Mouse (Mus musculus): Measurements from ENCODE around the gene Oas1a. TPM values are rescaled to one million over a fixed set of nuclear protein-coding genes. Genes with fewer than 3 reads are reported as not detected.
"Not testable (repeated sequence)": the region's sequence is repeated elsewhere in the genome, so short reads cannot be mapped to it uniquely, and the experiment has no call there.

Oas1a gene
- total RNA-seq (2021) = under 1 TPM in 1 of 2 experiments, not detected in 1; 0.19 TPM
- long read RNA-seq, experiment 1 = 0 reads
- long read RNA-seq, experiment 2, partial matches to known transcripts = 0 of 1 reads
- long read RNA-seq, experiment 2, other reads (novel, unspliced or antisense) = 0 of 1 reads

- not testable (repeated sequence) for DNase-seq (ENCODE audit: low spot score in 2 of 2)
Measured at GRCm38 (mm10) chr5:120906791-120907733, at the start of gene Oas1a. Gene Oas1a (minus strand): TSS chr5:120907521.

DNA sequence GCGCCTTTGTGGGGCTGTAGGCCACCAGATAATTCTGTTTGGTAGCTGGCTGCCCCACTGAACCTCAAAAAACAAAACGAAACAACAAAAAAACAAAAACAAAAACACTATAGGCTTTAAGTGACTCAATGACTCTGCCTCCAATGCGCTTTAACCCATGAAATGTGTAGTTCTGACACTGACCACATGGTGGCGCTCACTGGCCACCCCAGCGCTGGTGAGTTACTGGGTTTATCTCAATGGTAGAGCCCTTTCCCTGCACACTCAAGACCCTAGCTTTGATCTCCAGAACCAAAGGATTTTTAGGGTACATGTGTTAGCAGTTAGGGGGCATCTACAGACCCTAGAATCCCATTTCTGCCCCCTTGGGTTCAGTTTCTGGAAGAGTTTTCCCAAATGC lies 46.7 kb upstream of the Oas1a start:
- DNase-seq (ENCODE audit: low spot score in 2 of 2) = peak in 1 of 2 experiments; percentile 48

DNA sequence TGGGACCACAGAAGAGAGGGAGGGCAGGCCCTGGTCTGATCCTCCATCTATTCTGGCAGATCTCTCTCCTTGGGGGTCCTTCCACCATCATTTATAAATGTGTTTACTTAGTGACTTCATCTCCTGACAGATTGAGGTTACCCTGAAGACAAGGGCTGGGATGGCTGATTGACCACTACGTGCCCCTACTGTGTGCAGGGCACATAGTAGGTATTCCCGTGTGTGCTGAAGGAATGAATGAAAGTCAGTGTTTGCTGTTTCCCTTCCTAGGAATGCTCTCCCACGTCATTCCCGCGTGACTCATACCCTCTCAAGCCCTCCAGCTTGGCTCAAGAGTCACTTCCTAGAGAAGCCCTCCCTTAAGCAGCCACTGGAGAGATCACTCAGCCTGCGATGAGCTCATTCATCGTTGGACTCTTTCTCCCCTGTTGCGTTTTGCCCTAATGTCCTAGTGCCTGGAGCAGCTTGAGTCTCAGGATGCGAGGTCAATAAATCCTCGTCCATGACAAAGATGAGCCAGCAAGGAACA lies 45.0 kb upstream of the Oas1a start:
- DNase-seq (ENCODE audit: low spot score in 2 of 2) = no peak

- DNase-seq (ENCODE audit: low spot score in 2 of 2) = peak in 1 of 2 experiments; percentile 18
Measured at GRCm38 (mm10) chr5:120942076-120942475, 34.8 kb upstream of the Oas1a start.

- no peak for DNase-seq (ENCODE audit: low spot score in 2 of 2)
Measured at GRCm38 (mm10) chr5:120938586-120938985, 31.3 kb upstream of the Oas1a start.

- DNase-seq (ENCODE audit: low spot score in 2 of 2) = no peak
Measured at GRCm38 (mm10) chr5:120937841-120938240, 30.5 kb upstream of the Oas1a start.

- DNase-seq (ENCODE audit: low spot score in 2 of 2) = no peak
Measured at GRCm38 (mm10) chr5:120933966-120934365, 26.6 kb upstream of the Oas1a start.

DNA sequence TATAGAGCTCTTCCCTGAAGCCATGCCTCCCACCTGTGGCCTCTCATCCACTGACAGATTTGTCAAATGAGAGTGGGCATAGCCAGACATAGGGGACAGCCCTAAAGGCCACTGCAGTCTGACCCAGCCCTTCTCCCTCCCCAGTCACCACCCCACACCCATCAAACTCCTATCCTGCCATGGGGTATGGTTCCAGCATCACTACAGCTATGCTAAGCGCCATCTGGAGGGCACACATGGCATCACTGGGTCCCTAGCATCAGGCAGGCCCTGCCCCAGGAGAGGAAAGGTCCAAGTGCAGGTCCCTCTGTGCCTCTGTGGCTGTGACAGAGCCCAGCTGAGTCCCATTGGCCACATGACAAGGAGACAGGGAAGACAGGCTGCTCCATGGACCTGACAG lies 19.7 kb upstream of the Oas1a start:
- no peak for DNase-seq (ENCODE audit: low spot score in 2 of 2)

DNA sequence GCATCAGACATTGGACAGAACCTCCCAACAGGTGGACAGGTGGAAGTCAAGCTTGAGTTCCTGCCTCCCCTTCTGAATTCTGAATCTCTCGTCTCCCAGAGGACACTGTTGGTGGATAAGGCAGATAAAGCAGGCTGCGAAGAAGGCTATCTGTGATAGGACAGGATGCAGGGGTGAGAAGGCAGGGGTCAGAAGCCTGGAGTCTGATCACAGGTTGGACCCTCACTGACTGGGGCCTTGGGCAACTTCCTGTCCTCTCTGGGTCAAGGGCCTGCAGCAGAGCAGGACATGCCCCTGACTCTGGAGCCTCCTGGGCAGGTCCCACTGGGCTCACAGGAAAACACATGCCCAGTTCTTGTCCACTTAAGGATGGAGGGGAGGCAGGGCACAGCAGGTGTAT lies 19.0 kb upstream of the Oas1a start:
- not testable (repeated sequence) for DNase-seq (ENCODE audit: low spot score in 2 of 2)

GRCm38 (mm10) chr5:120924520-120924919 lies 17.2 kb upstream of the Oas1a start:
- not testable (repeated sequence) for DNase-seq (ENCODE audit: low spot score in 2 of 2)

DNA sequence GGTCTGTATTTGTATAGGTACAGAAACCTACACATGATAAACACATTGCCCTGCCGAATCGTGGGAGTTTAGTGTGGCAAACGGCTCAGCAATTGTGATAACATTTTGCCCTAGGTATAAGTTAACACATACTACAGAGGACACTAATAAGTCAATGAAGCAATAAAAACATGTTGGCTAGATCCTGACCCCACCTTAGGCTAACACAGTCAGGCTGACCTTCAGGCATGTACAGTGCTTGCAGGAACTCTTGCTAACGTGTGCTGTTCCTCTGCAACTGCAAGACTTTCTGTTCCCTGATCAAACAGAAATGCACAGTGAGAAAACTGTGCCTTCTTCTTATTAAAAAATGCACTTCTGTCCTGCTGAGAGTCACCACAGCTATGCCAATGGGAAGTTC lies 16.6 kb upstream of the Oas1a start:
- DNase-seq (ENCODE audit: low spot score in 2 of 2) = no peak

- DNase-seq (ENCODE audit: low spot score in 2 of 2) = no peak
Measured at GRCm38 (mm10) chr5:120920296-120920695, 13.0 kb upstream of the Oas1a start.

GRCm38 (mm10) chr5:120919156-120919935 lies 12.0 kb upstream of the Oas1a start:
- DNase-seq (ENCODE audit: low spot score in 2 of 2) = not testable (repeated sequence)

GRCm38 (mm10) chr5:120914204-120914603 lies 6.9 kb upstream of the Oas1a start, which contains the start of gene Oas1d:
Gene Oas1d (plus strand): TSS chr5:120914536.
- not testable (repeated sequence) for DNase-seq (ENCODE audit: low spot score in 2 of 2)

- DNase-seq (ENCODE audit: low spot score in 2 of 2) = no peak
Measured at GRCm38 (mm10) chr5:120908196-120908920, 1.0 kb upstream of the Oas1a start.

GRCm38 (mm10) chr5:120902056-120902455 lies 5.3 kb downstream of the Oas1a start:
- no peak for DNase-seq (ENCODE audit: low spot score in 2 of 2)

- no peak for DNase-seq (ENCODE audit: low spot score in 2 of 2)
Measured at GRCm38 (mm10) chr5:120900666-120901065, 6.7 kb downstream of the Oas1a start.

DNA sequence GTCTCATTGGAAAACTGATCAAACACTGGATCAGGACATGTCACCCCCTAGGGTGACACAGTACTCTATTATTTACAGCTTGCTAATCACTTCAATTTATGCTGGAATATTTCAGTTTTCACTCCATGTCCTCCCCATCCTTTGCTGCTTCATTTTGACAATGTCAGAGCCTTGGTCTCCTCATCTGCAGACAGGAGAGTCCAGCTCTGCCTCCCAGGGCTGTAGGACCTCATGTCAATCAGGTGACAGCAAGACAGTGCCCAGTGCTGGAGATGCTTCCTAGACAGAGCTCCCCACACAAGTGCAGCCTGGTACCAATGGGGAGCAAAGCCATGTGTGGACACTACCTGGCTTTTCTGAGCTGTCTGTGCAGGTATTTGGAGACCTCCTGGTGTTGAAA lies 8.6 kb downstream of the Oas1a start:
- DNase-seq (ENCODE audit: low spot score in 2 of 2) = no peak

DNA sequence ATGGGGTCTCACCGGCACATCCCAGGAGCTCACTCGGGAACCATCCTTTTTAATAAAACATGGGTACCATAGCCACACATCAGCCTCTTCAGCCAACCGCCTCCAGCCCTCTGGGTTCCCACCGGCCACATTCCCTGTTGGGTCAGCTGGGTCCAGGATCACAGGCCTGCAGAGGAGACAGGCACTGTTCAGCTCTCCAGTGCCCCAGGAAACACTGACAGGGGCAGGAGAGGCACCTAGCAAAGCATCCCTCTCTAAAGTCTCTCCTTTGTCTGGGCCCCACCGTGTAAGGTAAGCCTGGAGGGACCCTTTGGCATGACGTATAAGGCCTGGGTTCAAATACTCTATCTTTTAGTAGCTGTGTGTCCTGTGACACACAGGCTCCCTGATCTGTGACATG lies 9.0 kb downstream of the Oas1a start:
- DNase-seq (ENCODE audit: low spot score in 2 of 2) = no peak

- DNase-seq (ENCODE audit: low spot score in 2 of 2) = no peak
Measured at GRCm38 (mm10) chr5:120895231-120895900, 12.0 kb downstream of the Oas1a start.
